Mouse (Mus musculus) granulocyte monocyte progenitor cell, adult 5-6 weeks (primary cell): Measurements from ENCODE around the gene Cyth1. TPM values are rescaled to one million over a fixed set of nuclear protein-coding genes. Genes with fewer than 3 reads are reported as not detected.

Experiments used
- ATAC-seq: replicated peaks from 2 replicates; pipeline ENCODE4 v1.8.0; 2016; ENCODE audit warnings: mild to moderate bottlenecking, moderate TSS enrichment, inconsistent platforms; ENCODE audit not compliant: poor library complexity, severe bottlenecking
- total RNA-seq, 2 experiments: library from RNA; stranded (forward) in 1 of 2; stranded (reverse) in 1 of 2; fragments of 200-712, 200-1000 nt in 1 of 2; fragments of >200 nt in 1 of 2; fragmentation: Nextera tagmentation in 1 of 2; gene quantifications; 2 replicates each; pipeline ENCODE4 v1.2.3; 2014 to 2017

Gene Cyth1
- total RNA-seq (2014; fragmentation: Nextera tagmentation) (24.9 and 27.7 TPM in 2 replicates), total RNA-seq (2017) (38.6 and 43.6 TPM in 2 replicates)

DNA sequence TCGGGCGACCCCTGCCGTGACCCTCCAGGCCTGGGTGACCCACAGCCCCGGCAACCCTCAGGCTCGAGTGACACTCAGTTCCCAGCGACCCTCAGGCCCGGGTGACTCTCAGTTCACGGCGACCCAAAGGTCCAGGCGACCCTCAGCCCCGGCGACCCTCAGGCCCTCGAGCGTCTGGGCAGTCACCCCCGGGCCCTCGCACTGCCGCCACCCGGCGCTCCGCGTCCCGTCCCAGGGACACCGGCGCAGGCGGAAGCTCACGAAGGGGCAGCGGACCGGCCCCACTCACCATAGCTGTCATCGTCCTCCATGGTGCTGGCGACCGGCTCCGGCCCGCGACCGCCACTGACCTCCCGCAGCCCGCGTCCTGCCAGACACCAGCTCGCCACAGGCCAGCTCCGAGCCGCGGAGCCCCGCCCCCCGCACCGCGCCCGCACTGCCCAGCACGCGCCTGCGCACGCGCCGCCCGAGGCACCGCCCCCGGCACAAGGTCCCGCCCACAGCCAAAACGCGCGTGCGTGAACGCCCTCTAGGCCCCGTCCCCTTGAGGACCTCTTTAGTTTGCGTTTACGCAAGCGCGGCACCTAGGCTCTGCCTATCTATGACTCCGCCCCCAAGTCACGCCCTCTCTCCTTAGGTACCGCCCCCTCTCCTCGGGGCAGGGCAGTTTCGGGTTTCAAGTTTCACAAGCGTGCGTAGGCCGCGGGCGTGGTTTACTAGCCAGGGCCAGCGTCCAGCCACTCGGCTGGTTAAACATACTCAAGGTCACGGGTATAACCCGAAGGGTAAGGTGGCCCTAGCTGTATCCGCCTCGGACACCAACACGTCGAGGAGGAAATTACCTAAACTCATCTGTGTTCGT lies at the start of gene Cyth1:
Gene Cyth1, minus strand, starts transcription at position 443 of the 862 bp plus-strand sequence.
- peak; percentile 91 for ATAC-seq

DNA sequence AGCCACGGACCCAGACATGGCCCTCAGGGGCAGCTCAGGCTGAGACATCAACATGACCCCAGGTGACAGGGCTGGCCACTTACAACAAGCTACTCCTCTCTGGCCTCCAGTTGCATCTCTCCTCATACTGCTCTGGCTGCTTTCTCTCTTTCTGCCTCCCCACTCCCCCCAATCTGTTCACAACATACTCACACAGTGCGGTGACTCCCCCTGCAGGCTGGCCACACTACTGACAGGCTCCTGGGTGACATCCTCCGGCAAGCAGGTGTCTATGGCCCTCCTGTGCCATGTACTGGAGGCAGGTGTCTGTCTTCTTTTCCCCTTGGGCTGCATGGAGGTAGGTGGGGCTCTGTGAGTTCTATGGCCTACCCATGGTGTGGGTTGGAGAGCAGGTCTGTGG lies 49.6 kb upstream of the Cyth1 start:
- ATAC-seq: no peak

DNA sequence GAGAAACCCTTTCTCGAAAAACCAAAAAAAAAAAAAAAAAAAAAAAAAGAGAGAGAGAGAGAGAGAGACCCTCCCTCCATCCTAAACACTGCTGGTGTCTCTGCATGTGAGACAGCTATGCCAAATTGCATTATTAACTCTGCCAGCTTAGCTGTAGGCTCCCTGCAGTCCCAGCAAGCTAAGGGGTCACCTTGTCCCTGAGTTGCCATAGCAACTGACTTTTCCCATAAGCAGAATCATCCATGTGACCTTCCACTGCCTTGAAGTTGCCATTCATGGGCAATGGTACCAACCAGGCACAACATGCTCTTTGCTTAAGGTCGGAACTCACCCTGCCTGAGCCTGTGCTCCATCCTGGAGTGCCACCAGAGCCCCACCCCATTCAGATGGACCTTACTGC lies 46.6 kb upstream of the Cyth1 start:
- ATAC-seq: no peak

DNA sequence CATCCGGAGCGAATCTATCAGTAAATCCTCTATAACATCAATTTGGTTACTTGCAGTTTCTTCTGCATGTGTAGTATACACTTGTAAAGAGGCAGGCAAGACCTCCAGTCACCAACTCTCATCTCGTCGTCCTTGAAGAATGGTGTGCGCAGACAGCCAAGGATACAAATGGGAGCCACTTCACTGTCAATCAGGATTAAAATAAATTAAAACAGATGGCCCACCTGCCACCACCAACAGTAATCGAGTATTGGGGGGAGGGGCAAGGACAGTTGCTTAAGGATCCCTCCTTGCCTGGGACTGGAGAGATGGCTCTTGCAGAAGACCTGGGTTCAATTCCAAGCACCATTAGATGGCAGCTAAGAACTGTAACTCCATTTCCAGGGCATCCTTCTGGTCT lies 44.3 kb upstream of the Cyth1 start:
- ATAC-seq: no peak

DNA sequence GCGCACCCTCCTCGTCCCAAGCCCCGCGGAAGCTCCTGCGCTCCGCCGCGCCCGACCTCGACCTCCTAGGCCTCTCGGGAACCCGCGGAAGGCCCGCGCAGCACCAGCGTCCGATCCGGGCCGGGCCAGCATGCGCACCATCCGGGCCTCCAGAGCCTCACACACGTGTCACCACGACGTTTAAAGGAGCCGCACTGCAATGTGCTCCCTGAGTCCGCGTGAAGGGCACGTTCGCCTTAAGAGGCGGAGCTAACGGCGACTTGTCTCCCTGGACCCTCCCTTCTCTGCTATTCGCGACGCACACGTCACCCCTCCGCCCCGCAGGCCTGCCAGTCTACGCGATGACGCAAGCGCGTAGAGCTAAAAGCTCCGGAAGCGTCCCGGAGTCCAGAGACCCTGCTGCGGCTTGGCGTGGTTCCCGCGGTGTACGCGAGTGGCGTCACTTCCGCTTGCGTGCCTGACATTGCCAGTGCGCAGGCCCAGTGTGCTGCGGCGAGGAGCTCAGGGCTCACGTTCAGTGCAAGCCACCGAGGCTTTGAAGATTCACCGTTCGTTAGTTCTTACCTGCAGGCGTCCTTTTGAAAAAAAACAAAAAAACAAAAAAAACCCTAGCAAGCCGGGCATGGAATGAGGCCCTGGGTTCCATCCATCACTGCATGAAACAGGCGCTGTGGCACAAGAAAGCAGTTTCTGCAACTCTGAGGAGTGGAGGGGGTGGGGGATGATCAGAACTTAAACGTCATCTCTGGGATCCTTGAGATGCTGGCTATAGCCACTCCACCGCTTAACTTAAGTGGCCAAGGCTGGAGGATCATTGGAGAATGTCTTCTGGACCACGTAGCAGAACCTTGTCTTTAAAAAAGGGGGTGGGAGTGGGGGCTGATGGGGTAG lies 41.9 kb upstream of the Cyth1 start, which contains the start of gene Usp36:
Gene Usp36, minus strand, starts transcription at position 246 of the 891 bp plus-strand sequence.
- ATAC-seq: peak; percentile 97

DNA sequence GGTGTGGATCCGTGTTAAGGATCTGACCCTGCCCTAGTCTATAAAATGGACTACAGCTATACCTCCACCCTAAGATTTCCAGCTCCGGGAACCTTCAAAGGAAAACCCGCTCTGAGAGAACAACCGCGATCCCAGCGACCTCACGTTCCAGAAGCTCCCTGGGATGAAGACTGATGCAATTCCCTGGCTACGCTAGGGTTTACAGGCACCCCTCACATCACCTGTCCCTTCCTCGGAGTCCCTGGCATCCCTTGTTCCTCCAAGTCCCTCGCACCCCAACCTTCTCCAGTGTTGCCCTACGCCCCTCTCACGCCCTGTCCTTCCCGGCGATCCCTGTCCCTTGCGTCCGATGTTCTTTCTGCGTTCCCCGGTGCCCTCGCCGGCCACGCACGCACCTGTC lies 41.2 kb upstream of the Cyth1 start:
- ATAC-seq: no peak

DNA sequence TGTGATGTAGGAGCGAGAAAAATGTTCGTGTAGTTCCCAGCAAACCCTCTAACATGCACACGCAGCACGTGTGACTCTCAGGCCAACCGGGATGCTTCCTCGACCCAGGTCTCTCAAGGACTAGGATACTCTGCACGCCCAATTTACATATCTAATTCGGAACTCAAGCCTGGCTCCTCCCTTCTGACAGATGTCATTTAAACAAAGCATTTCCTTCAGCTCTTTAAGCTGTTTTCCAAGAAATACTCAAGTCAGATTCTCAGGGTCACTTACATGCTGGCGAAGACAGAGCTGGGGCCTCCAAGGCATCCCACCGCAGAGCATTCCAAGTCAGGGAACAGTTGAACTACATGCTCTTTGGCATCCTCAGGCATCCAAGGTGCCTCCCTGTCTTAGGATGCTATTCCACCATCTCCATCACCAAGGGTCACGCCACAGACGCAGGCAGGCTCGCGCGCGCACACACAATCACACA lies 40.7 kb upstream of the Cyth1 start:
- peak; percentile 20; the same call in 1 of the 2 replicates for ATAC-seq

DNA sequence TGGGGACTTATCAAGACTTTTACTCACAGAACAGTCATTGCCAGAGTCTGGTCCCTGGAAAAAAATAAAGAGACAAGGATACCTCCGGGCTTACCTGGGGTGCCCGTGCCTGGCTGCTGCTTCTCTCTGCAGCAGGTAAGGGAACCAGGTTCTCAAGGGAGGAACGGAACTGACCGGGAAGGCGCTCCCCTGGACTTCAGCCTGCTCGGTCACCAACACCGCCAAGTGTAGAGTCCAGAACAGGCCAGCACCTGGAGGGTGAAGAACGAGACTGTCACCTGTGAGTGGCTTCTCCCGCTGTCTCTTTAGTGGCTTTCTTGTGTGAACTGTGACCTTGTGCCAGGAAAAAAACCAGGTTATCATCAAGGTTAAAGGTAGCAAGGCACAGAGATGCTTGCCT lies 39.2 kb upstream of the Cyth1 start:
- ATAC-seq: no peak

DNA sequence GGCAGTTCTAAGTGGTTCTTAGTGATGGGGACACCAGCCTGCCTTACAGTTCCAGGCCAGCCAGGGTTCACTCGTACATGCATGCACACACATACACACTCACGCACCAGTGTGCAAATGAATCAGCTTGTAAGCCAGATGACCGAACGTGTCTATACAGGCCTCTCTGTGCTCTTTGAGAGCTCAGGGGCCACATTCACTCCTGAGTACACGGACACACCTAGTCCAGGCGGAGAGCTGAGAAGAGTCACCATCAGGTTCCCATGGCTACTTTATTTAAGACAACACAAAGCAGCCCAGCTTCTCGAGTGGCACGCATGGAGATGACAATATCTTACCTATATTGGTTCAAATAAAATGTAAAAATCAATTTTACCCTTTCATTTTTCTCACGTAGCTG lies 38.0 kb upstream of the Cyth1 start:
- ATAC-seq: no peak

DNA sequence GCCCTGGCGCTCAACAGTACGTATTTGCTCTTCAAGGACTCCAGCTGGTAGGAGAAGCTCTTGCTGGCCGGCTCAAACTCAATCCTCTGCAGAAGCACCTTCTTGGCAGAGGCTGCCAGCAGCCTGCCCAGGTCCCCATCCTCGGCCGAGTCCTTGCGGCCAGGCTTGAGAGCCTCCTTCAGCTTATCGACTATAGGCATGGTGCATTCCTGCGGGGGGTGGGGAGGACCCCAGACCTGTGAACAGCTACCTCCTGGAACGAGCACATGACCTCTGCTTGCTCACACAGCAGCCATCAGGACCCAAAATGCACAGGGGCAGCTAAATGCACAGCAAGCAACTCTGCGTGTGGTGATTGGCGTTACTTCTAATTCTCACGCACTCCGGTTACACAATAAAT lies 37.4 kb upstream of the Cyth1 start:
- ATAC-seq: no peak

DNA sequence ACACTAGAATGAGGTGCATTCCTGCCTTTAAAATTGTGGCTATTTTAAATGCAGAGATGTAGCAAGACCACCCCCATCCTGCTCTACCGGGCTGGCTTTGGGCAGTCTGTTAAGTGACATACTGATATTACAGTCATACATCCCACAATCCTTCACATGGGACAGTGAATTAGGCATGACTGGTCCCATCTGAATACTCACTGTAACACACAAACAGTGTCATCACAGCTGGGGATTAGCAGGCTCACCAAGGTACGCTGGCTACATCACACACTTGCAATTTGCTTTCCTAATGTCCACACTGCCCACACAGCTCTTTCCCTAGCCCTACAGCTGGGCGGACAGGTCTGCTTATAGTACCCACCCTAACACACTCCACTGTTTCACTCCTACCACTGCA lies 31.8 kb upstream of the Cyth1 start:
- ATAC-seq: no peak

DNA sequence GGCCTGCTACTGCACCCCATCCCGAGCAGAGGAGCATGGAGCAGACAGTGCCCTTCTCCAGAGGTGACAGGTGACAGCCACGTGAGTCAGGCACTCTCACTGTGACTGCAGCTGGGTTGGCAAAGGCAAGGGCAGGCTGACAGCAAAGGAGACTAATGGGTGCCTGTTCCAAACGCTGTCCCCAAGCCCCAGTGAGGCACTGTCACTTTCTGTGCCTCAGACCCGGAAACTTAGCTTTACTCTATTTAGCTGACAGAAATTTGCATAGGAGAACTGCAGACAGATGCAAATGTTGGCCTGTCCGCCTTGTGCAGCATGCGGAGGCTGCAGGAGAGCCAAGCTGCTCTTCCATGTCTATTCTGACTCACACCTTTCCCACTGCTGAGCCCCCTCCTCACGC lies 27.9 kb upstream of the Cyth1 start:
- ATAC-seq: no peak

DNA sequence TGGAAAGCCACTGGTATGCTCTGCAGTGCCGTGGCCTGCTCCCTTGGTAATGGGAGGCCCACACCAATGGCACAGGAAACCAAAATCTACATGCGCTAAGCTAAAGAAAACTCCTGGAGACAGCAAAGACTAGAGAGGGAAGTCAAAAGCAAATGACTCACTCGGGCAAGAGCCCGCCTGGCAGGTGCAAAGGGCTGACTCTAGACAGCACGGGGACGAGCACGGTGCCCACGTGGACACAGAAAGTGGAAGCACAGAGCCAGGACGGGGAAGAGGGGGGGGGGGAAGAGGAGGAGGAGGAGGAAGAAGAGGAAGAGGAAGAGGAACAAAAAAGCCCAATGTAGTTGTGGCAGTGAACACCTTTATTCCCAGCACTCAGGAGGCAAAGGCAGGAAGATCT lies 26.7 kb upstream of the Cyth1 start:
- peak; percentile 57 for ATAC-seq

DNA sequence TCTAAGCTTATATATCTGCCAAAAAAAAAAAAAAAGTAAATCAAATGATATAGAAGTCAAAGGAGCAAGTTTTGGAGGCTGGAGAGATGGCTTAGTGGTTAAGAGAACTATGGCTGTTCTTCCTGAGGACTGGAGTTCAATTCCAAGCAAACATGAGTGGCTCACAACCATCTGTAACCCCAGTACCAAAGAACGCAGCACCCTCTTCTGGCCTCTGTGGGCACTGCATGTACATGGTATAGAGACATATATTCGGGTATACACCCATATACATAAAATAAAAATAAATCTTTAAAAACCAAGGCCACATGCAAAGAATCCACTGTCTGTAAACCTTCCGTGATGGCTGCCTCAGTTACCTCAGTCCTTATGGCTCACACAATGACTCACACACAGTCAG lies 21.4 kb upstream of the Cyth1 start:
- no peak for ATAC-seq

DNA sequence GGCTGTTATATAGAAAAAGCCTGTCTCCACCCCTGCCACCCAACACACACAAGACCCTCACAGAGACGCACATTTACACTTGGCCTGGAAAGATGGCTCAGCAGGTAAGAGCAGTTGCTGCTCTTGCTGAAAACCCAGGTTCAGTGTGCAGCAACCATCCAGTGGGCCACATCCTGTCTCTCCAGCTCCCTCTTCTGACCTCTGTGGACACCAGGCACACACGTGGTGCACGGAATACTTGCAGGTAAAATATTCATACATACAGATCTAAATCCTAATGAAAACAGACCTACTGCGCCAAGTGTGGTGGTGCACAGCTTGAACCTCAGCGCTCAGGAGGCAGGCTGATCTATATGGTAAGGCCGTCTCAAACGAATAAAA lies 18.3 kb upstream of the Cyth1 start:
- no peak for ATAC-seq

DNA sequence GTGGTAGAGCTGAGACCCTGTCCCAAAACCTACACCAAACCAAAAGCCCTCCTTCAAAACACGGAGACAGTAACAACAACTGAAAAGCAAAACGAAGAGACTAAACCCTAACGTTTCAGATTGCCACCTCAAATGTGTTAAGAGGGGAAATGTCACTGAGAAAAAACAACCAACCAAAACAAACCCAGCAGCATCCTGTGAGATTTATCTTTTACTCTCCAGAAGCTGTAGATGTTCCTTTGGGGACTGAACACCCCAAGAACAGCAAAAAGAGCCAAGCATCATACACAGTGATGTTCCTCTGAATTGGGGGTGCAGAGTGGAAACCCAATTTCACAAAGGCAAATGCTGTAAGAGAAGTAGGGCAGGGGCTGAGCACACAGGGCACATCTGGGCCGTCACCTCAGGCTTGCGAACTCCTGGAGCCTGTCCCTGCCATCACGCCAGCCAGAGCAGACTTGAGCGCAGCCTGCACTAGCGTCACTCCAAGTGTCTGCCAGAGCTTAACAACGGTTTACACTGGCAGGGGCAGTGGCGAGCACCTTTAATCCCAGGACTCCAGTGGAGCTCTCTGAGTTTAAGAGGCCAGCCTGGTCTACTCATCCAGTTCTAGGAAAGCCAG lies 17.8 kb upstream of the Cyth1 start:
- no peak for ATAC-seq

DNA sequence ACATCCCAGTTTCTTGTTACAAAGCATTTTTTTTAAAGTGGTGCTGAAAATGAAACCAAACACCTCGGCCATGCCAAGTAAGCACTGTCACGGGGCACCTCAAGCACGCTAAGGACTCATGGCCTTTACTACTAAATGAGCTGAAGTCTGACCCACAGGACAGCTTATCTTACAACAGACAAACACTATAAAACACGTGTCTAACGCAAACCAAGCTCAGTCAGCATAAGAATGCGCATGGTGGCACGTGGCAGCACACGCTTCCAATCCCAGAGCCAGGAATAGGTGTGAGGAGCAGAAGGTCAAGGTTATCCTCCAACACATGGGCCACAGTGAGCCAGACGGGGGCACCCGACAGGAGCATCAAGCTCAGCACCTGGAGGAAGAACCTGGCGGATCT lies 17.2 kb upstream of the Cyth1 start:
- no peak for ATAC-seq

DNA sequence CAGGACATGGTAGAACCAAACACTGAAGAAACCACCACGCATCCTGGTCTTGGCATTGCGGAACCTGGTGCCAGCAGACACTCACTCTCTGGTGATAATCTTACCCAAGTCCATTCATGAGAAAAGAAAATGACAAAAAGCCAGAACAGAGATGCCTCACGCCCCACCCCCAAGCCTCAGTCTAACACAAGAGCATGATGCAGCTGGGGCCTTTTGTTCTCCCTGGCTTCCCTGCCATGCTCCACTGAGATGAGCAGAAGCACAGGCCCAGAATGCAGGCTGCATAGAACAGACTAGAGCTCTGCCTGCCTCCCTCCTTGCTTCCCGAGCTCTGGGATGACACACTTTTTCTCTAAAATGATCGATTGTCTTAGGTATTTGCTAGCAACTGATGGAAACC lies 14.8 kb upstream of the Cyth1 start:
- ATAC-seq: no peak

DNA sequence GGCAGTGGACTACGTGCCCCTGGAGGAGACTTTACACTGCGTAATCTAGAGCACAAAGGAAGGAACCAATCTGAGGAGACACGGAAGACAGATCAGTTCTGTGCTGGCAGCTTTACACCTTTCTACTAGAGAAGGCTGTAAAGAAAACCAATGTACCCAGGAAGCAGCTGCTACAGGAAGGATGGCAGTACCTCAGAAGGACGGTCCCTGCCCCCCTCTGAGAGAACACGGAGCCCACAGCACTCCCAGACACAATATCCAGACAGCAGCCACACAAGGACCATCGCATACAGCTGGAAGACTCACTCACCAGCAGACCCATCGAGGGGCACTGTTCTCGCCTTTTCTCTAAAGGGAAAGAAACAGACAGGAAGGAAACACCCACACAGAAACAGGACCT lies 11.7 kb upstream of the Cyth1 start:
- ATAC-seq: no peak

DNA sequence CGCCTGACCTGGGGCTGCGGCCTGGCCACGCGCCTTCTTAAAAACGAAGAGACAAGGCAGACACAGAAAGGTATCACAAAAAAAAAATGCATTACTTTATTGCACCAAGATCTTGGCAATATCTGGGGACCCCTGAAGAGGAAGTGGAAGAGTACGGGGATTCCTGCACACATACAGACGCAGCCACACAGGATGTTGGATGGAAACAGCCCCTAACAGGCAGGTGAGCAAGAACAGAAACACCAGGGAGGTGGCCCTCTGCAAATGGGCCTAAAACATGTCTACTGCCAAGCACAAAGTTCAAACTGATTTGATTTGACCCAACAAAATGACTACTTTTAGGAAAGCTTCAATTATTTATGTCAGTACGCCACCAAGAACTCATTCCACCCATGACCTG lies 11.2 kb upstream of the Cyth1 start:
- no peak for ATAC-seq

DNA sequence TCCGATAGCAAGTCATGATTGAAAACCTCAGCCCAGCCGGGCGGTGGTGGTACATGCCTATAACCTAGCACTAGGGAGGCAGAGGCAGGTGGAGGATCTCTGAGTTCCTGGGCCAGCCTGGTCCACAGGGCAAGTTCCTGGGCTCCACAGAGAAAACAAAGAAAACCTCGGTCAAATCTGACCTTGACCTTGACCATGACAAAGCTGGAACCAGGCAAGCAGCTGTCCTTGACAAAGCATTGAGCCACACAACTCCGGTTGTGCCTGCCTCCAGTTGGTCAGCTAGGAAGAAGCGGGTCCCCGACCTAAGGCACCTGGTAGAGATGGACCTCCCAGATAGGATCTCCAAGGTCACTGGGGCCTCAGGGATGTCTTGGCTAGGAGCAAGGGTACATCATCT lies 8.0 kb upstream of the Cyth1 start:
- ATAC-seq: no peak
